Mouse (Mus musculus): ENCODE data around the gene A630089N07Rik.
"Not testable (repeated sequence)": the region's sequence is repeated elsewhere in the genome, so short reads cannot be mapped to it uniquely, and the experiment has no call there.

Gene A630089N07Rik

DNA sequence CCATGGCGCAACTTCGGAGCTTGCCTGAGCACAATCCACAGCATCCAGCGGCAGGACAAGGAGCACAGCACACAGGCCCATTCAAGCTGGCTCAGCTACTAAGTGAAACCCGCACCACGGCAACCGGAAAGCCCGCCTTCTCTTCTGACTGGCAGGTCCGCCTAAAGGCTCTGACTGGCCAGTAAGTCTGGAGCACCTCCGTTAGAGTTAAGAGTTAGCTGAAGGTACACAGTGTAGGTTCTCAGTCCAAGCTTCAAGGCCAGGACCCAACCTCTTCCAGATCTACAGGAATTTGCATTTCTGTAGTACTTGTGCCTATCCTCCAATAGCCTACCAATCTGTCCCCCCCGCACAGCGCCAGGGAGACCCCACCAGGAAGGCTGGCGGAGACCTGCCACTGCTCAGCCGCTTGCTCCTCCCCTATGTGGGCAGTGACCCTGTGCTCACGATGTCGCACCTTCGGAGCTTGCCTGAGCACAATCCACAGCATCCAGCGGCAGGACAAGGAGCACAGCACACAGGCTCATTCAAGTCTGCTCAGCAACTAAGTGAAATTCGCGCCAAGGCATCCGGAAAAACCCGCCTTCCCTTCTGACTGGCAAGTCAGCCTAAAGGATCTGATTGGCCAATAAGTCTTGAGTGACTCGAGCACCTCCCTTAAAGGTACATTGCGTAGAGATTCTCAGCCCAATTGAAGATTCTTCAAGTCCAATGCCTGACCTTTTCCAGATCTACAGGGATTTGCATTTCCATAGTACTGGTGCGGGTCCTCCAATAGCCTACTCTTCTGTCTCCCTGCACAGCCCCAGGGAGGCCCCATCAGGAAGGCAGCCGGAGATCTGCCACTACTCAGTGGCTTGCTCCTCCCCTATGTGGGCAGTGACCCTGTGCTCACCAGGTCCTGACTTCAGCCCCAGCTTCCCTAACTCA, at the start of gene A630089N07Rik:
A630089N07Rik (minus strand) TSS at position 562 of the 930 bp plus-strand sequence.
- DNase-seq, result peak; percentile 85

GRCm38 (mm10) chr16:98107109-98107508, 24.9 kb upstream of the A630089N07Rik start:
- no peak for DNase-seq

DNA sequence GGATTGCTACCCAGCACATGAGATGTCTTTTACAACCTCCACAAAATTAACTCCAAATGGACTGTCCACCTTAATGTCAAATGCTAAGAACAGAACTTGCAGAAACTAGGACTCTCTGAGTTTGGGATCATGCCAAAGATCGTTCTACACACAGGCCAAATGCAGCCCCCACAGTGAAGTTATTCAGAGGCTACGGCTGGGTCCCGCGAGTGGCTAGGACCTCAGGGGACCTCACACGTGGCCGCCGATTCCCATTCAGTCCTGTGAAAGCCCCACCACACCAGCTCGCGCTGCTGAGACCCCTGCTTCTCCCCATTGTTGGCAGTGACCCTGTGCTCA, 731 bp downstream of the A630089N07Rik start:
- not testable (repeated sequence) for DNase-seq

DNA sequence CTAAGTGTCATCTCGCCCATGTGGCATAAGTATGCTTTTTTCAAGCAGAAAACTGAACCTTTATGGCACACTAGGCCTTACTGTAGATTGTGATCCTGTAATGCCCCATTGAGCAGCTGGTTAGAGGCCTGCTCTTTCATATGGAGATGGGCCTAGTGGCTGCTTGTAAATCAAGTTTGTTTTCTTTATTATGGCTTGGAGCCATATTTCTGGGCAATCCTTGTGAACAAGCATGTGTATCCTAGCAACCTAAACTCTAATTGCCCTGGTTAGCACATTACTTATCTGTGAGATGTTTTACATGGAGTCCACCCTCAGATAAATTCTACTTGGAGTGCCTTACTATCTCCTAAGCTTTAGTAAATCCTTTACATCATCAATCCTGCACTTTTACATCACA, 1.1 kb downstream of the A630089N07Rik start:
- DNase-seq, result not testable (repeated sequence)

DNA sequence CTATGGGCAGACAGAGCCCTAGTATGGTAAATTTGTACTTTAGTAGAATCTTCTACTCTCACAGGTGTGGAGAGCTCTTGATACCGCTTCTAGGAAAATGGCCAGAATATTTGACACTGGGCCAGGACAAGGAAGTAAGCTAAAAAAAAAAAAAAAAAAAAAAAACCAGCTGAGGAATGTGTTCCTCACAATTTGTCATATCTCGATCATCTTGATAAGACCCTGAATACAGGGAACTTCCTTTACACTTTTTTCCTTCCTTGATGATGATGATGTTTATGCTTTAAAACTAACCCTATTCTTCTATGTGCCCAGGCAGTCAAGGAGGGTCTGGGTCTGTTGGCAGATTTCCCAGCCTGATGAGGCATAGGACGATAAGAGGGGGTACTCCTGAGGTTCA, 2.9 kb downstream of the A630089N07Rik start:
- DNase-seq, result peak; percentile 24

DNA sequence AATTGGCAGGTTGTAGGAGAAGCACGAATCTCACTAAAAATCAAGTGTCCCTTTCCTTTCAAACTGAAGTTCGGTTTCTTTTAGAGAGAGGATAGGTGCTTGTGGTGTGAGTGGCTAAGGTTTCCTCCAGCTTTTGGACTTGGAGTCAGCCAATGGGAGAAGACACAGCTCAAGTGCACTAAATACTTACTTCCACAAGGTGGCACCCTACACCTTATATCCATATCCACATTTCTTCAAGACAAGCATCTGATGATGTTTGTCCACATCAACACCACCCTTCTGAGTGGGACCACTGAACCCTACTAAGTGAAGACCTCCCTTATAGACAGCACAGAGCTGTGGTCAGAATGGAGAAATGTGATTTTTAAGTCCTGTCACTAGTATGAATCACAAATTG, 40.6 kb downstream of the A630089N07Rik start:
- DNase-seq, result peak; percentile 17

DNA sequence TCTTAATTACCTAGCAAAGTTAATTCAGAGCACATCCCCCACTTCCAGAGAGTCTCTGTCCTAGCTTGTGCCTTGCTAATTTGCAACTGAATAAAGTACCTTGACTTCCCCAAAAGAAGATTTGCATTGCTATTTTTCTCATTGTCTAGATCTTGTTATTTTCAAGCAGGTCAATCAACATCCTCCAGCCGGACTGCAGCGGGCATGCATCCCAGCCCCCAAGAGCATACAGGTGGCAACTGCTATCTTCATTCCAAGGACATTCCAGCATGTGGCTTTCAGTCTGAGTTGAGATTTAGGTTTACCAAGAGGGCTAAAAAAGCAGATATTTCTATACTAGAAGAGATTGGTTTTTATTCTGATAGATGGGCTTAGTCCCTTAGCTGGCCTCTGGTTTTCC, 47.3 kb downstream of the A630089N07Rik start:
- not testable (repeated sequence) for DNase-seq

GRCm38 (mm10) chr16:98026186-98026585, 56.1 kb downstream of the A630089N07Rik start:
- not testable (repeated sequence) for DNase-seq

GRCm38 (mm10) chr16:98022657-98023345, 59.4 kb downstream of the A630089N07Rik start:
- DNase-seq, result no peak

- no peak for DNase-seq
These were observed 60.2 kb downstream of the A630089N07Rik start for GRCm38 (mm10) chr16:98022081-98022480.

- not testable (repeated sequence) for DNase-seq
These were observed 84.9 kb downstream of the A630089N07Rik start for GRCm38 (mm10) chr16:97997383-97997731.

DNA sequence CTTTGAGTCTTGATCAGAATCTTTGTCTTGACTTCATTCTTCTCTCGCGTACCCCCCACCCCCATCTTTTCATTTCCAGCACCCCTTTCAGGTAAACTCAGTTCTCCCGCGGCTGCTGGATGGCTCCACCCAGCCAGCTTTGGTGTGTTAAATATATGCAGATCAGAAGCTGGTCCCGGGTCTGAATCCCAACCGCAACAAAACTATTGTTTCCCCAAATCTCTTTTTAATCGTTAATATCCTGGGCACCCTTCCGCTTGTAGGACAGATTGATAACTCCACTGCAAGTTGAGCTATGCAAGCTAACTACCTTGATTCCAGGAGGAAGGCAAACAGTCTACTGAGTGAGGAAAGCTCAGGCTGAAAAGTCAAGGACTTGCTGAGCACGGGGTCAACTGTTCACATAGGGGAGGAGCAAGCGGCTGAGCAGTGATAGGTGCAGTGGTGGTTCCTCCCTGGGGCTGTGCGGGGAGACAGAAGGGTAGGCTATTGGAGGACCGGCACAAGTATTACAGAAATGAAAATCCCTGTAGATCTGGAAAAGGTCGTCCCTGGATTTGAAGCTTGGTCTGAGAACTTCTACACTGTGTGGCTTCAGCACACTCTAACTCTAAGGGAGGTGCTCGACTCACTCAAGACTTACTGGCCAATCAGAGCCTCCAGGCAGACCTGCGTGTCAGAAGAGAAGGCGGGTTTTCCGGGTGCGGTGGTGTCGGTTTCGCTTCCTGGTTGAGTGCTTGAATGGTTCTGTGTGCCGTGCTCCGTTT, 85.5 kb downstream of the A630089N07Rik start, which contains the start of gene B230307C23Rik:
B230307C23Rik (plus strand) TSS at position 700 of the 767 bp plus-strand sequence.
- peak; percentile 85 for DNase-seq

DNA sequence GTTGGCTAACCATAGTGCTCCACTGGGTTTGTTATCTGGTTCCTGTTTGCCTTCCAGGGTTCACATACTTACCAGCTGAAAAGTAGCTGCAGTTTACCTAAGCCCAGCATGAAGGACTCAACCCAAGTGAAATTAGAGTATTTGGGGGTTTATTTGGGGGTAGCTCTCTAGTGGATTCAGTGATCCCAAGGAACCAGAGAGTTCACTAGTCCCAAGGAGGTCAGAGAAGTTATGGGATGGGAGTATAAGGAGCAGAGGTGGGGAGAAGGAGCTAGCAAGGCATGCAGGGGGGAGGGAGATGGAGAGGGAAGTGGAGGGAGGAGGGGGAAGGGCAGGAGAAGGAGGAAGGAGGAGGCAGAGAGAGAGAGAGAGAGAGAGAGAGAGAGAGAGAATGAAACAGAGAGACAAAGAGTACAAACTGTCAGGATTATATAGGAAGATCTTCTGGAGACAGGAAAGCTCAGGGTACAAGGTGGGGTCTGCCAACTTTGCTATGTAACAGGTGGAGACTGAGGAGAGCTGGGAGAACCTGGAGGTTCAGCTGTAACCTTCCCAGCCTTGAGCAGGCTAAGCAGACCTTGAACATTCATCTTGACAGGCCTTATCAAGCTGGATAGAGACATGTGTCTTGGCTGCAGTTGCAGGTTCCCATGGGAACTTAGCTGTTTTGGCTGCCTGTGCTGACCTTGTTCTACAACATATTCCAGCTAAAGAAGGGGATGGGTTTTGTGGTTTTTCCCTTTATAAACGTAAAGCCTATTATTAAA, 86.2 kb downstream of the A630089N07Rik start:
- peak; percentile 4 for DNase-seq

- not testable (repeated sequence) for DNase-seq
These were observed 89.8 kb downstream of the A630089N07Rik start for GRCm38 (mm10) chr16:97992477-97992876.

DNA sequence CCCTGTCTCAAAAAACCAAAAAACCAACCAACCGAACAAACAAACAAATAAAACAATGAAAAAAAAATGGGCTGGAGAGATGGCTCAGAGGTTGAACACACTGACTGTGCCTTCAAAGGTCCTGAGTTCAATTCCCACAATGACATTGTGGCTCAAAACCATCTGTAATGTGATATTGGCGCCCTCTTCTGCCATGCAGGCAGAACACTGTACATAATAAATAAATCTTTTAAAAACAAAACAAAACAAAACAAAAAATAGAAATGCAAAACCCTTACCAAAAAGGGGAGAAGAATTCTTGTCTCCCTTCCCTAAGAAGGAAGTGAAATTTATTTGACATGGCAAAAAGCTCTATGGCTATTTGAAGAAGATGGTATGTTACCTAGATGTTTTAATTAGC, 90.7 kb downstream of the A630089N07Rik start:
- DNase-seq, result no peak

DNA sequence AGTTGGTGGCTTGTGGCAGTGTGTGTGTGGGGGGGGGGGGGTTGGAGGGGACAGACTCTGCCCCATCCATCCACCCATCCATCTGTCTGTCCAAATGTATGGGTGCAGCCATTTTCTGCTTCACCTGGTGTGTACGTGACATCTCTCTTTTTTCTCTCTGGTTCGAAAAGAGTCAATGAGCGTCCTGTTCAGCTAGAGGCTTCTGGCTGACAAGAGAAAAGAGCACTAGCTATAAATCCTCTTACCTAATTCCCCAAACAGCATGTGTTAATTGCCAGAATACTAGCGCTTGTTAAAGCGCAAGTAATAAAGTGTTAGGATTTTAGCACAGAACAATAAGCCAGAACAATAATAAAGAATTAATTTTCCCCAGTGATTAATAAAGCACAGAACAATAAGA, 97.7 kb downstream of the A630089N07Rik start:
- no peak for DNase-seq

- no peak for DNase-seq
These were observed 100.9 kb downstream of the A630089N07Rik start for GRCm38 (mm10) chr16:97981362-97981761.

DNA sequence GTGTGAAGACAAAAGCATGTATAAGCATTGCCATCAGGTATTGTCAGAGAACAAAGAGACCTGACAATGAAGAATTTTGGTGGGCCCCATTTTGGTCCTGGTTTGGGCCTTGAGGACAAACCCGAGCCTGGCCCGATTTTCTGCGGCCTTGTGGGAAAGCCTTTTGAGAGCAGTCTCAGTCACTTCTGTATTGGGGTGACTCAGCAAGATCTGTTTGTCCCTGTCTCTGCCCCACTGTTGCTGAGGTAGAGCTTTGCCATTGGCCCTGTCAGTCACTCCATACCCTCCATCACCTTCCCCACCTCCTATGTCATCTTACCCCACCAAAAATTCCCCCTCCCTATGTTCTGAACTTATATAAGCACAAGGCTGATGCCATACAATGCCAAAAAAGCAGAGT, 104.5 kb downstream of the A630089N07Rik start:
- DNase-seq, result no peak

- no peak for DNase-seq
These were observed 105.0 kb downstream of the A630089N07Rik start for GRCm38 (mm10) chr16:97977277-97977676.

GRCm38 (mm10) chr16:97963956-97964540, 118.2 kb downstream of the A630089N07Rik start:
- DNase-seq, result no peak

- DNase-seq, result peak; percentile 98
These were observed 119.9 kb downstream of the A630089N07Rik start, which contains the start of the genes C2cd2 and Zbtb21 for GRCm38 (mm10) chr16:97962151-97962948. C2cd2 (minus strand) TSS chr16:97962598. Zbtb21 (minus strand) TSS chr16:97962622.

Data from lung, postnatal 14 days (tissue).